Comparison of ENCODE assay signal across 8 mouse cellular contexts in the genomic region with DNA sequence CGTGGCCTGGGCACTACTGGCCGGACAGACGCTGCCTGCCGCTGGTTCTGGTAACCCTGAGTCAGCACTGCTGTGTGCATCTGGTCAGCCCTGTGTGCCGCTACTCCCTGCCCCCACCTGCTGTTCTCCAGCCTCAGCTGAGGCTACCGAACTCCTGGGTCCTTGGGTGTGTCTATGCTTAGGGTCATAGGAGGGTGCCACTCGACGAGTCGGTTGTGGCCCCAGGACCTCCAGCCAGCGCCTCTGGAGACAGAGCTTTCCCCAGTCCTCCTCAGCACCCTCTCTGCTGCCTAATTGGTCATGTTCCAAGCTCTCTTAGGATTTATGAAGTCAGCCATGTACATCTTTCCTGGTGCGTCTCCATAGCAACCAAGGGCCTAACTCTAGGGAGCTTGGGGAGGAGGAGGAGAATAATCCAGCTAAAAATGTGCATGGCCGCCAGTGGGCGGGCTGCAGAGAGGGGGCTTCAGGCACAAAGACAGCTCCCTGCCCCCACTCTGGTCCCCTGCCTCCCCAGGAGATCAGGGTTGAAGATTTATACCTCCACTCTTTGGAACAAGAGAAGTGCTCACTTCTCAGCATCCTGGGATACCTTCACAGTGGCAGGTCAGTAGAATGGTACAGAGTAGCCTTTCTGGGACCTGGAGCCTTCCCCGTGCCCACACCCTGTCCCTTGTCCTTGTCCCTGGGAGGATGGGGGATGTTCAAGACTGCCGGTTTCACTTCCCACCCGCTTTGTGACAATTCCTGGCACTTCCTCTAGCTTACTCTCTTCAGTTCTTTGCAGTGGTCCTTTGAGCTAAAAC. TPM values are rescaled to one million over a fixed set of nuclear protein-coding genes. Genes with fewer than 3 reads are reported as not detected.
DNase-seq lines count a peak whose midpoint lies in the region; ATAC-seq and TF ChIP-seq lines count a peak whose summit lies in the region.

No protein-coding gene starts in this region.

- no peaks in the 10 kb centered on the region for H3K9me3 ChIP-seq in embryonic facial prominence, embryonic 13.5 days
- no peaks in the 10 kb centered on the region for H3K9me3 ChIP-seq in hindbrain, embryonic 10.5 days
- H3K9me3 ChIP-seq in midbrain, postnatal 0 days (ENCODE audit: low read length), result no peaks in the 10 kb centered on the region

- H3K27me3 ChIP-seq in kidney, adult 2 months (replicated peaks; ENCODE audit: control insufficient read depth, insufficient read depth, low read length), result no peaks in the 10 kb centered on the region
- no peaks in the 10 kb centered on the region for H3K27me3 ChIP-seq in embryonic facial prominence, embryonic 13.5 days
- H3K27me3 ChIP-seq in hindbrain, embryonic 10.5 days (ENCODE audit: insufficient read depth, poor library complexity, severe bottlenecking), result no peaks in the 10 kb centered on the region
- no peaks in the 10 kb centered on the region for H3K27me3 ChIP-seq in midbrain, postnatal 0 days (ENCODE audit: insufficient read depth, low read length)

- TF ChIP-seq POLR2A in kidney, adult 2 months (IDR thresholded peaks at IDR 0.05; ENCODE audit: low read depth, low read length), result no peak

- no peak for TF ChIP-seq CTCF in kidney, adult 2 months (conservative IDR thresholded peaks at IDR 0.05; ENCODE audit: insufficient read depth, insufficient read length, low read depth, low read length)
- peak; percentile 69 for TF ChIP-seq CTCF in midbrain, postnatal 0 days (IDR thresholded peaks at IDR 0.05)

- 55% methylated on average over 16 of the region's 16 CpGs for WGBS in kidney, adult 2 months
- WGBS in embryonic facial prominence, embryonic 13.5 days, result 63% methylated on average over 16 of the region's 16 CpGs
- 55% methylated on average over 16 of the region's 16 CpGs for WGBS in hindbrain, embryonic 10.5 days
- WGBS in midbrain, postnatal 0 days, result 25% methylated on average over 16 of the region's 16 CpGs

- H3K4me3 ChIP-seq in kidney, adult 2 months (ENCODE audit: insufficient read depth, low read depth, low read length), result no peak overlapping the region
- no peak overlapping the region for H3K4me3 ChIP-seq in embryonic facial prominence, embryonic 13.5 days
- no peak overlapping the region for H3K4me3 ChIP-seq in hindbrain, embryonic 10.5 days
- no peak overlapping the region for H3K4me3 ChIP-seq in midbrain, postnatal 0 days (ENCODE audit: low read depth, low read length)

- peak; percentile 36 for DNase-seq in kidney, adult 2 months
- DNase-seq in kidney, adult 8-10 months, result no peak
- peak; percentile 40 for DNase-seq in hindbrain, embryonic 10.5 days (ENCODE audit: low spot score)
- peak; percentile 80 to 81 for DNase-seq in left cerebral cortex, adult 9 months (ENCODE audit: low spot score in 2 of 2)
- peak; percentile 88 for DNase-seq in midbrain, postnatal 0 days (ENCODE audit: low spot score)
- DNase-seq in ovary, adult 18-20 months (ENCODE audit: low spot score), result no peak
- DNase-seq in spleen, postnatal 10 days (ENCODE audit: low spot score in 2 of 2), result no peak

- H3K4me1 ChIP-seq in kidney, adult 2 months (ENCODE audit: control insufficient read depth, insufficient read depth, low read length), result peaks cover 13% of the 10 kb centered on the region
- H3K4me1 ChIP-seq in embryonic facial prominence, embryonic 13.5 days, result peaks cover 56% of the 10 kb centered on the region
- peaks cover 65% of the 10 kb centered on the region for H3K4me1 ChIP-seq in hindbrain, embryonic 10.5 days (replicated peaks)
- H3K4me1 ChIP-seq in midbrain, postnatal 0 days (ENCODE audit: insufficient read depth, low read length), result peaks cover 23% of the 10 kb centered on the region; the same call in 1 of the 2 replicates

- H3K36me3 ChIP-seq in kidney, adult 2 months (ENCODE audit: control insufficient read depth, insufficient read depth, low read length), result no peaks in the 10 kb centered on the region
- no peaks in the 10 kb centered on the region for H3K36me3 ChIP-seq in embryonic facial prominence, embryonic 13.5 days
- H3K36me3 ChIP-seq in hindbrain, embryonic 10.5 days, result no peaks in the 10 kb centered on the region
- H3K36me3 ChIP-seq in midbrain, postnatal 0 days (ENCODE audit: insufficient read depth, low read length), result no peaks in the 10 kb centered on the region

- H3K9ac ChIP-seq in embryonic facial prominence, embryonic 13.5 days, result no peak overlapping the region
- H3K9ac ChIP-seq in midbrain, postnatal 0 days (replicated peaks; ENCODE audit: low read length, poor library complexity, severe bottlenecking), result no peak overlapping the region

- H3K27ac ChIP-seq in kidney, adult 2 months (ENCODE audit: insufficient read depth, low read depth, low read length), result no peak overlapping the region
- peak overlapping the region; percentile 66; the same call in 1 of the 2 replicates for H3K27ac ChIP-seq in embryonic facial prominence, embryonic 13.5 days
- H3K27ac ChIP-seq in hindbrain, embryonic 10.5 days, result peak overlapping the region; percentile 85
- peak overlapping the region; percentile 65 for H3K27ac ChIP-seq in midbrain, postnatal 0 days (ENCODE audit: low read depth, low read length)

- ATAC-seq in embryonic facial prominence, embryonic 13.5 days (ENCODE audit: insufficient number of reproducible peaks, insufficient read depth, low FRiP score, low TSS enrichment, low read depth), result no peak
- peak; percentile 66 for ATAC-seq in midbrain, postnatal 0 days (ENCODE audit: low FRiP score)

- no peak overlapping the region for H3K4me2 ChIP-seq in embryonic facial prominence, embryonic 13.5 days
- H3K4me2 ChIP-seq in midbrain, postnatal 0 days (ENCODE audit: low read depth, low read length, poor library complexity, severe bottlenecking), result peak overlapping the region; percentile 0; the same call in 1 of the 2 replicates

RNA-seq across cellular contexts. Expression of a gene that starts 49.0 kb away (rescaled TPM):
- polyA plus RNA-seq in kidney, adult 2 months (2012; rRNA removed), result not detected in 2 replicates
- not detected in 2 replicates for polyA plus RNA-seq in embryonic facial prominence, embryonic 13.5 days (2015; fragmentation: Nextera tagmentation; extraction: Ambion mirVana)
- not detected in 2 replicates for polyA plus RNA-seq in hindbrain, embryonic 10.5 days (2016; fragmentation: Nextera tagmentation; extraction: Ambion mirVana)
- total RNA-seq in midbrain, postnatal 0 days (2014; rRNA removed), result not detected in 2 replicates
- polyA plus RNA-seq in midbrain, postnatal 0 days (2015; fragmentation: Nextera tagmentation; extraction: Ambion mirVana), result 0.27 and 0.28 TPM in 2 replicates

Comparison
In these comparisons a context has a peak if more than half of its experiments do, and no peak if none do; other contexts are left out.
1. DNase-seq: peak in kidney, adult 2 months (single experiment), hindbrain, embryonic 10.5 days (single experiment), left cerebral cortex, adult 9 months (2 of 2) and midbrain, postnatal 0 days (single experiment); none in kidney, adult 8-10 months (0 of 2), ovary, adult 18-20 months (single experiment) and spleen, postnatal 10 days (0 of 2).